Mouse (Mus musculus) lung, embryonic 14.5 days (tissue): ENCODE results near the gene Klrb1f. TPM values are rescaled to one million over a fixed set of nuclear protein-coding genes. Genes with fewer than 3 reads are reported as not detected.
A peak's percentile ranks its signal among the peaks of the same experiment; 100 is the strongest.

Source experiments
- ATAC-seq: fragments of 200-750 bp; cut with Nextera tagmentation; 2 replicates; pipeline ENCODE4 v1.8.0; 2017; ENCODE audit warnings: mild to moderate bottlenecking, moderate TSS enrichment, moderate library complexity; ENCODE audit not compliant: insufficient read depth
- DNase-seq: peaks from one replicate; pipeline ENCODE4 v3.0.0-alpha.2; 2015
- H3K27ac ChIP-seq: fragments of 300-500 bp; sonication (generic); 2 replicates; pipeline ENCODE4 v1.5.1; 2014; ENCODE audit warnings: low read depth, mild to moderate bottlenecking, moderate library complexity
- H3K27me3 ChIP-seq: fragments of 300-500 bp; sonication (generic); 2 replicates; pipeline ENCODE4 v1.6.1; 2014; ENCODE audit warnings: low read length, control low read depth; ENCODE audit not compliant: insufficient read depth
- H3K36me3 ChIP-seq: fragments of 300-500 bp; sonication (generic); 2 replicates; pipeline ENCODE4 v1.6.1; 2014; ENCODE audit warnings: control low read depth; ENCODE audit not compliant: insufficient read depth
- H3K4me1 ChIP-seq: fragments of 300-500 bp; sonication (generic); 2 replicates; pipeline ENCODE4 v1.6.1; 2014; ENCODE audit warnings: antibody characterized with exemption, control low read depth; ENCODE audit not compliant: insufficient read depth
- H3K4me2 ChIP-seq: fragments of 300-500 bp; sonication (generic); 2 replicates; pipeline ENCODE4 v1.6.1; 2014; ENCODE audit warnings: mild to moderate bottlenecking
- H3K4me3 ChIP-seq: fragments of 300-500 bp; sonication (generic); 2 replicates; pipeline ENCODE4 v1.5.1; 2014; ENCODE audit warnings: low read depth, low read length
- H3K9ac ChIP-seq: fragments of 300-500 bp; sonication (generic); 2 replicates; pipeline ENCODE4 v1.6.1; 2014
- H3K9me3 ChIP-seq: fragments of 300-500 bp; sonication (generic); 2 replicates; pipeline ENCODE4 v1.6.1; 2016; ENCODE audit warnings: low read depth, low read length, control low read depth
- CTCF ChIP-seq: IDR thresholded peaks from 2 replicates; pipeline ENCODE4 v1.5.1; 2016; ENCODE audit warnings: antibody characterized with exemption, low read depth
- WGBS: fragments of 180-500 bp; shearing (Covaris S2); extraction: QIAGEN DNeasy Blood & Tissue Kit; methylation state at CpG from one replicate; pipeline ENCODE4 v1.1.7; 2014; 5-methylcytosine and 5-hydroxymethylcytosine counted together
- polyA plus RNA-seq: library from polyadenylated mRNA; unstranded; fragments of >200 nt; fragmentation: Nextera tagmentation; extraction: Ambion mirVana; gene quantifications from 2 replicates; pipeline ENCODE4 v1.2.1, GENCODE M21; 2014

Klrb1f gene
- polyA plus RNA-seq, 1 experiment from 2014 or later = 0.21 TPM

DNA sequence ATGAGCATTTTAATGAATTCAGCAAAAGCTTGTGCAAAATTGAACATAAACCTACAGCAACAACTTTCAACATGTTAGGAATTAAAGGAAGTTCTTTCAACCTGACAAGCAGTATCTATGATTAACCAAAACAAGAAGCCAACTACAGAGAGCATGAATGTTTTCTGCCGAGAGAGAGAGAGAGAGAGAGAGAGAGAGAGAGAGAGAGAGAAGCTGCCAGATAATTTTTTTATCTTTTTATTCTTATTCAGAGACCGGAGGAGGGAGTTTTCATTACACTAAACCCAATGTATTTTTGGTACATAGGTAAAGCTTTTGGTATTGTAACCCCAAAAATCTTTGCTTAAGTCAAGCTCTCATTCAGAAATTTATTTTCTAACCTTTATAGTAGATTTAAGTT, 10.7 kb upstream of the Klrb1f start:
- DNase-seq = no peak
- no peaks in the 10 kb centered on the region for H3K4me1 ChIP-seq
- ATAC-seq = no peak
- no peak for TF ChIP-seq CTCF
- H3K9ac ChIP-seq = no peak overlapping the region
- H3K27me3 ChIP-seq = no peaks in the 10 kb centered on the region
- H3K36me3 ChIP-seq = no peaks in the 10 kb centered on the region
- H3K9me3 ChIP-seq = no peaks in the 10 kb centered on the region
- WGBS = 72% methylated on average over 2 of the region's 2 CpGs
- no peak overlapping the region for H3K4me2 ChIP-seq
- no peak overlapping the region for H3K27ac ChIP-seq
- H3K4me3 ChIP-seq = no peak overlapping the region

DNA sequence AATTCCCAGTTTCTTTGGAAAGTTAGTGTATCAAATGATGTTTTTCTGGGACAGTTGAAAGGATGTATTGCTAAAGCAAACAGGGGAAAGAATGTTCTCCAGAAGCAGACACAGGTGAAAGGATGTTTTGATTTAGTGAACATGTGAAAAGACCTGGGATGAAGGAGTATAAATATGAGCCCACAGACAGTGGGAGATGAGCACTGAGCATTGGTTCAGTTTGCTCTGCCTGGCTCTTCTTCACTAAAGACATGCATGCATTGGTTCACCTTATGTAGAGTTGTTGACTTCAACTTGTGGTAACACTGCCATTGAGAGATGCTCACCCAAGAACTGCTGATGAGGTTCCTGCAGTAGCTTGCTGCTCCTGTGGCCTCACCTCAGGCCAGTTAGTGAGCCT, 9.4 kb upstream of the Klrb1f start:
- ATAC-seq (no peak), DNase-seq (no peak)
- no peaks in the 10 kb centered on the region for H3K9me3 ChIP-seq
- H3K4me3 ChIP-seq = no peak overlapping the region
- no peak overlapping the region for H3K9ac ChIP-seq
- no peaks in the 10 kb centered on the region for H3K36me3 ChIP-seq
- no peak overlapping the region for H3K27ac ChIP-seq
- no peaks in the 10 kb centered on the region for H3K27me3 ChIP-seq
- H3K4me2 ChIP-seq = no peak overlapping the region
- H3K4me1 ChIP-seq = no peaks in the 10 kb centered on the region
- no peak for TF ChIP-seq CTCF

DNA sequence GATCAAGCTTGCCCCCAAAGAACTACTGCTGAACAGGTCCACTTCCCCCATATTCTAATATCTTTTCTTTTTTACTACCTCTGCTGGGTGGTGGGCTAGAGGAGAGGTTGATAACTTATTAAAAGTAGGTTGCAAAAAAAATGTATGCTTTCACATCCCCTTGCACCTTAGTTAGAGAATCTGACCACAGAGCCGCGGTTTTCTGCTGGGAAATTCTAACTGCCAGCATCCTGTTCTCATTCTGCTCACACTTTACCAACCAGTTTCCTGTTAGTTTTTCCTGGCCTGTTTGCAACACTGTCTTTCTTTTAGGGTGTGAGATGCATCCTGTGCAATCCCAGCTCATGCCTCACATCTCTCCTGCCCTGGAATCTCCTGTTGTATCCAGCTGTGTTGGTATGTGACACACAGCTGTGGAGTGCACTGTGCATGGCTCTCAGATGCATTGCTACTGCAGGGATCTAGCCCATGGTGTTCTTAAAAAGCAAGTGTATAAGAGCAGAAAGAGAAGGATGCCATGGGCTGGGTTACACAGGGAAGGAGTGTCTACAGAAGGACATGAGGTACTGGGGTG, 8.7 kb upstream of the Klrb1f start:
- 43% methylated on average over 2 of the region's 2 CpGs for WGBS
- no peak for TF ChIP-seq CTCF
- peak; percentile 52; the same call in 1 of the 2 replicates for ATAC-seq

DNA sequence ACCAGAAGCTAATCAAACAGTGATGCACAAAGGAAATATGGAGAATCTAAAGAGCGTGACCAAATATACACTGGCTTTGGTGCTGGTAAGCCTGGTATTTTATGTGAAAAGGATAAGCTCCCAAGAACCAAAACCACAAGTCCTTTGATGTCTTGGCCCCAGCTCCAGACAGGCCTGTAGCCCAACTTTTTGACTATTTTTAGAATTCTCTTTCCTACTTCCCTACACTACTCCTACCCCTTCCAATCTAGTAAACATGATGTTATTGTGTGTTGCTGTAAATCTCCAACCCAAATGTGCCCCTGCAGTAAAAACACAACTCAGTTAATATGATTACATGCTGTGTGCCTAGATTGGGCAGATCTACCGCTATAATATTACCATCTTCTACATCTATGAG, 4.2 kb upstream of the Klrb1f start:
- Histone ChIP-seq H3K4me2 (no peak overlapping the region), H3K27me3 (no peaks in the 10 kb centered on the region), H3K9me3 (no peaks in the 10 kb centered on the region), H3K4me3 (no peak overlapping the region), H3K27ac (no peak overlapping the region), H3K4me1 (no peaks in the 10 kb centered on the region), H3K36me3 (no peaks in the 10 kb centered on the region), H3K9ac (no peak overlapping the region)
- no peak for TF ChIP-seq CTCF
- ATAC-seq (no peak), DNase-seq (no peak)
- WGBS = 96% methylated on average over 2 of the region's 2 CpGs

More for the DNA sequence above, 8.7 kb upstream of the Klrb1f start:
- Histone ChIP-seq H3K4me1 (no peaks in the 10 kb centered on the region), H3K4me2 (no peak overlapping the region), H3K27me3 (no peaks in the 10 kb centered on the region), H3K9ac (no peak overlapping the region), H3K27ac (no peak overlapping the region), H3K4me3 (no peak overlapping the region), H3K36me3 (no peaks in the 10 kb centered on the region), H3K9me3 (no peaks in the 10 kb centered on the region)
- no peak for DNase-seq

DNA sequence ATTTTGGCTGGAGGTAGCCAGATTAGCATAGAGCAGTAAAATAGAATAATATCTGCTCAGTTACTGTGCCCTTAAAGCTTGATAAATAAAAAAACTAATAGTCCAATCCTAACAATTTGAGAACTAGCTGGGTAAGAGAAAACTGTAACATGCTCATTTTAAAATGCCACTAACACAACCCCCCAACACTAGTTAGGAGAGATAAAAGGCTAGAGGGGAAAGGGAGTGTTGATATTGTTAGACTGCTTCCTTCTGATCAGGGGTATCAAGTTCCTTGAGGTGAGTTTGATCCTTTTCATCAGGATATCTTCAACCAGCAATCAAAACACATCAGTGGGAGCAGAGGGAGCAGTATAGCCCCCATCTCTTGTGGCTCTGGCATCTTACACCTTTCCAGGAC, 3.2 kb upstream of the Klrb1f start:
- no peak for ATAC-seq
- no peaks in the 10 kb centered on the region for H3K36me3 ChIP-seq

DNA sequence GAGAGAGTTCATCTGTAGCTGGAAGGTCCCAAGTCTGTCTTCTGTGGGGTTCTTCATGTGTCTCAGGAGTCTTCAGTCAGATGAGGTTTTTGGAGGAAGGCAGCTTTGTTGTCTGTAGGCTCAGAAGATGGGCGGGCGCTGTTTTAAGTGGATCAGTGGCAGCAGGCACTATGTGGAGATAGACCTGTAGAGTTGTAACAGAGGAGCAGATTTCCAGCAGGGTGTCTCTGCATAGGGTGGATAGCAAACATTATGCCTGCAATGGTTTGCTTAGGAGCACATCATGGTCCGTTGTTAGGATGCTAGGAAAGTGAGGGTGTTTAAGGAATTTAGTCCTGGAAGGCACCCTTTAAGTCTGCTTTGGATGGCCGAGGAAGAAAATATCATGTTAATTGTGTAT, 2.7 kb downstream of the Klrb1f start:
- TF ChIP-seq CTCF = no peak
- H3K4me2 ChIP-seq = no peak overlapping the region

More for the DNA sequence above, 3.2 kb upstream of the Klrb1f start:
- Histone ChIP-seq H3K4me1 (no peaks in the 10 kb centered on the region), H3K4me2 (no peak overlapping the region), H3K27me3 (no peaks in the 10 kb centered on the region), H3K9ac (no peak overlapping the region), H3K4me3 (no peak overlapping the region), H3K27ac (no peak overlapping the region), H3K9me3 (no peaks in the 10 kb centered on the region)
- no peak for TF ChIP-seq CTCF
- no peak for DNase-seq

DNA sequence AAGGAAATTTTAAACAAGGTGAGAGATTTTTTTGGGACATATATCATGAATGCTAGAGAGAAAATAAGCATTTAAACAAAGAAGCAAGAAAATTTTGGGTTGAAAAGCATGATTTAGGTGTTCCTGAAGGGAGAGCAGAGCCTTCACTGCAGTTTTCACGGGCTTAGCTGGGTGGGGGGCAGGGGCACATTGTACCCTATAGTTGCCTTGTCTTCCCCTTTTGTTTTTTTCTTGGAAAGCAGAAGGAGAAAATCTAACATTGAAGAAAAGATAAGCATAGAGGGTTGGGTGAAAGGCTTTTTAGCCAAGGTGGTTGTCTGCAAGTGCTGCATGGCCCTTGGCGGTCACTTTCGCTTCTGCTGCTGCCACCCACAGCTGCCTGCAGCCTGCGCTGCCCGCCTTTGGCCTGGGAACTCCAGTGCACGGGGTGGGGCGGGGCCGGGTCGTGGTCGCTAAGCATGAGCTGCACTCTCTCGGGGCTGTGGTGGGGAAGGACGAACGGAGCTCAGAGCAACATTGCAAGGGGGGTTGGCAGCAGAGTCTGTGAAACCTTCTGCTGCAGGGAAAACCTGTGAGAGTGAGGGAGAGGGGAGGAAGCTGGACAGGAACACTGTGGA, 3.3 kb downstream of the Klrb1f start:
- H3K4me2 ChIP-seq = peak overlapping the region; percentile 56
- no peaks in the 10 kb centered on the region for H3K4me1 ChIP-seq
- H3K27ac ChIP-seq = no peak overlapping the region
- no peaks in the 10 kb centered on the region for H3K27me3 ChIP-seq
- WGBS = 1% methylated on average over 13 of the region's 13 CpGs
- H3K4me3 ChIP-seq = peak overlapping the region; percentile 30
- DNase-seq = peak; percentile 74
- peak; percentile 96 for ATAC-seq
- peak overlapping the region; percentile 35 for H3K9ac ChIP-seq
- 0 out of 2 replicates have a peak, but pooled peaks have one; percentile 27 for TF ChIP-seq CTCF
- no peaks in the 10 kb centered on the region for H3K9me3 ChIP-seq
- H3K36me3 ChIP-seq = no peaks in the 10 kb centered on the region

More for the DNA sequence above, 2.7 kb downstream of the Klrb1f start:
- H3K27ac ChIP-seq = no peak overlapping the region
- ATAC-seq (no peak), DNase-seq (no peak)
- 56% methylated on average over 4 of the region's 4 CpGs for WGBS
- H3K9ac ChIP-seq = no peak overlapping the region
- H3K4me1 ChIP-seq = no peaks in the 10 kb centered on the region
- H3K4me3 ChIP-seq = no peak overlapping the region
- H3K9me3 ChIP-seq = no peaks in the 10 kb centered on the region
- H3K27me3 ChIP-seq = no peaks in the 10 kb centered on the region
- no peaks in the 10 kb centered on the region for H3K36me3 ChIP-seq
